Mouse (Mus musculus) lung, postnatal 0 days (tissue): Measurements from ENCODE around the gene Slc38a7.

Experiments used
- CTCF ChIP-seq: IDR thresholded peaks from 2 replicates; pipeline ENCODE4 v1.5.1; 2016; ENCODE audit warnings: antibody characterized with exemption, mild to moderate bottlenecking
- EP300 ChIP-seq: IDR thresholded peaks from 2 replicates; pipeline ENCODE4 v1.6.1; 2016; ENCODE audit warnings: antibody characterized with exemption, mild to moderate bottlenecking, control low read depth

- TF ChIP-seq CTCF, result no peak
- TF ChIP-seq EP300, result no peak
Measured at GRCm38 (mm10) chr8:95881576-95881975, 28.2 kb upstream of the Slc38a7 start.
